In the genomic region with DNA sequence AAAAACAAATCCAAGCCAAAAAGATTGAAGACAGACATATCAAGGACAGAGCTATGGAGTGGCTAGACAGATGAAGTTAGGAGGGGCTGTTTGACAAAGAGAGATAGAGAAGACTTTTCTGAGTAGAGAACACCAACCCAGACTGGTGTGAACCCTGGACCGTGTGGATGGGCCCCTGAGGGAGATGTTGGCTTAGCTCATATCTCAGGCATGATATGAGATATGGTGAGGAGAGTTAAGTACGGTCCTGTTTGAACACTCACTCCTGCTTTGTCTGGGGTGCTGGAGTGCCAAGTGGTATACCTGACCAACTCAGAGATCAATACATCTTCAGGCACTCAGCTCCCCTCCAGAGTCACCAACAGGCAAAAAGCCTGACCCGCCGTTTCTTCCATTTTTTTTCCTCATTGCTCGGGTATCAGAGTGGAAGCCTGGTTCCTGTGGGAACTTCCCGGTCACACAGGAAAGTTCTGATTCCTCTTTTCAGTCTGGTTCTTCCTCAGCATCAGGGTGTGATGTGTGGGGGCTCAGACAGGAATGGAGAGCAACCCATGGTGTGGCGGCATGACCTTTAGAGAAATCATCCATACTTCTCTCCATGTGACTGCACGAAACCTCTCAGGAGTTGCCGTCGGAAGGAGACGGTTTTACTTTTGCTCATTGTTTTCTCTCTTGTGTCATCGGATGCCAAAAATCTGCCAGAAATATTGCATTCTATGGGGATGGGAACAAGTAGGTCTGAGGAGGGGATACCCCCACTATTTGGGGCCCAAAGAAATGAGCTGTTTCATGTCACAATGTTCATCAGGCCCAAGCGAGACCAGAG, we compare ENCODE assay signal across 16 mouse cellular contexts. TPM values are rescaled to one million over a fixed set of nuclear protein-coding genes. Genes with fewer than 3 reads are reported as not detected.
"Had no signal": no experiment of that assay in that cellular context is flagged by ENCODE, and none has a peak within 500 bp of the region (broad histone marks: within the 10 kb centered on the region; RNA-seq: fewer than 3 reads in every experiment).

No protein-coding gene starts in this region.

- H3K36me3 ChIP-seq: limb, embryonic 13.5 days; liver, embryonic 15.5 days; midbrain, embryonic 15.5 days; neural tube, embryonic 12.5 days had no signal

- ATAC-seq: midbrain, embryonic 15.5 days had no signal

- H3K27me3 ChIP-seq: limb, embryonic 13.5 days; liver, embryonic 15.5 days; midbrain, embryonic 15.5 days; neural tube, embryonic 12.5 days had no signal

- H3K4me1 ChIP-seq: limb, embryonic 13.5 days; midbrain, embryonic 15.5 days; neural tube, embryonic 12.5 days had no signal

- H3K9ac ChIP-seq: limb, embryonic 13.5 days; liver, embryonic 15.5 days; lung, embryonic 14.5 days; midbrain, embryonic 15.5 days; neural tube, embryonic 12.5 days had no signal

- H3K27ac ChIP-seq: limb, embryonic 13.5 days; liver, embryonic 15.5 days; midbrain, embryonic 15.5 days; neural tube, embryonic 12.5 days had no signal

- DNase-seq: layer of hippocampus, postnatal 36 days; left cerebral cortex, postnatal 4 days; lung, embryonic 14.5 days; lung, postnatal 10 days; lung, postnatal 4 days; retina, postnatal 1 day; right cerebral cortex, postnatal 4 days; spleen, adult 18-20 months; thymus, postnatal 4 days had no signal

- H3K4me2 ChIP-seq: limb, embryonic 13.5 days; liver, embryonic 15.5 days; lung, embryonic 14.5 days; midbrain, embryonic 11.5 days; midbrain, embryonic 15.5 days; neural tube, embryonic 12.5 days had no signal

- H3K9me3 ChIP-seq: limb, embryonic 13.5 days; liver, embryonic 15.5 days; midbrain, embryonic 15.5 days; neural tube, embryonic 12.5 days had no signal

- H3K4me3 ChIP-seq: limb, embryonic 13.5 days; liver, embryonic 15.5 days; midbrain, embryonic 15.5 days; neural tube, embryonic 12.5 days had no signal

RNA-seq across cellular contexts. Expression of gene Pla1a, which starts 34.4 kb away (rescaled TPM):
- total RNA-seq: monocyte, adult 5-6 weeks had no signal
- polyA plus RNA-seq: stomach, embryonic 14.5 days had no signal
